In the genomic region with DNA sequence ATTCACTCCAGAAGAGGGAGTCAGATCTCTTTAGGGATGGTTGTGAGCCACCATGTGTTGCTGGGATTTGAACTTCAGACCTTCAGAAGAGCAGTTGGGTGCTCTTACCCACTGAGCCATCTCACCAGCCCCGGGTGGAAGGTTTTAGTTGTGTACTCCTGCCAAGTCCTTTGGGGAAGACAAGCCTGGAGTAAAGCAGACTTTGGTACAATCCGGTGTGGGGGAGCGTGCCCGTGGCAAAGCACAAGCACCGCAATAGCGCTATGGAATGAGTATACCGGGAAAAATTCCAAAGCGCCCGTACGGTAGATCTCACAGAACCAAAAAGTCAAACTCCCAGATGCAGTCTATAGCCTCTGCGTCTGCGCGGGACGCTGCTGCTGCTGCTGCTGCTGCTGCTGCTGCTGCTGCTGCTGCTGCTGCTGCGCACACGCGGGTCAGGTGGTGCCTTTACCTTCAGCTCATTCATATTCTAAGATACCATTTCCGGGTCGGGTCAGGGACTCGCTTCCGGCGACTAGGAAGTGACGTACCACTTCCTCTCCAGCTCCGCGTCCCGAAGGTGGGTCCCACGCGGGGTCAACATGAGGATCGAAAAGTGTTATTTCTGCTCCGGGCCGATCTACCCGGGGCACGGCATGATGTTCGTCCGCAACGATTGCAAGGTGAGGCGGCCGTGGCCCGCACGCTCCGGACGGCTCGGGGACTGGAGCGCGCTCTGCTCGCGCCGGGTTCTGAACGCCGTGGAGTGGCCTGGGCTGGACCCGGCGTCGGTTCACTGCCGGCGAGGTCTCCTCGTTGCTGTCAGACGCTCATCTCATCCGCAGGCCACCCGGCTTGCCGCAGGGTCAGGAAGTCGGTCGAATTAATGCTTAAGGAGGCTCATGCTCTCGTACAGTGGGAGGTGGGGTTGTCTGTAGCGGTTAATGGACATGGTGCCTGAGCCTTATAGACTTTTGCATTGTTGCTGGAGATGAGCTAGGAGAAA, we compare ENCODE assay signal across 1 mouse cellular context.
TF ChIP-seq lines count a peak whose summit lies in the region.

A gene (plus strand): TSS at position 508 of the 988 bp plus-strand sequence.

TF ChIP-seq in CH12.LX, 34 proteins besides CTCF, POLR2A, EP300 and RAD21:
- TF ChIP-seq KAT2A (IDR thresholded peaks at IDR 0.05; ENCODE audit: insufficient replicate concordance, low read length) (peak; percentile 85; the same call in 1 of the 2 replicates), MYC (IDR thresholded peaks at IDR 0.05; ENCODE audit: low read depth, low read length) (peak; percentile 92), NRF1 (IDR thresholded peaks at IDR 0.05; ENCODE audit: low read depth, low read length) (peak; percentile 86), MAZ (IDR thresholded peaks at IDR 0.05; ENCODE audit: low read depth, low read length) (0 out of 2 replicates have a peak, but pooled peaks have one; percentile 30), MAX (IDR thresholded peaks at IDR 0.05; ENCODE audit: low read length) (peak; percentile 66; the same call in 1 of the 2 replicates), ZMIZ1 (IDR thresholded peaks at IDR 0.05; ENCODE audit: low read depth, low read length) (no peak), USF1 (IDR thresholded peaks at IDR 0.05; ENCODE audit: low read depth, low read length) (peak; percentile 79), TCF12 (IDR thresholded peaks at IDR 0.05; ENCODE audit: low read depth, low read length) (peak; percentile 73), NELFE (IDR thresholded peaks at IDR 0.05; ENCODE audit: low read depth, low read length) (peak; percentile 80), RCOR1 (conservative IDR thresholded peaks at IDR 0.05; ENCODE audit: low read depth, low read length) (no peak), ZKSCAN1 (IDR thresholded peaks at IDR 0.05; ENCODE audit: borderline replicate concordance, low read depth, low read length) (no peak), POLR2AphosphoS2 (IDR thresholded peaks at IDR 0.05; ENCODE audit: low read depth, low read length) (no peak; the same call in 1 of the 2 replicates), TBP (conservative IDR thresholded peaks at IDR 0.05; ENCODE audit: low read depth, low read length) (peak; percentile 77; the same call in 1 of the 2 replicates), SMC3 (IDR thresholded peaks at IDR 0.05; ENCODE audit: low read depth, low read length) (no peak), MXI1 (IDR thresholded peaks at IDR 0.05; ENCODE audit: low read depth, low read length) (peak; percentile 87; the same call in 1 of the 2 replicates), ZNF384 (IDR thresholded peaks at IDR 0.05; ENCODE audit: low read depth, low read length) (no peak), ELF1 (IDR thresholded peaks at IDR 0.05; ENCODE audit: low read depth, low read length) (peak; percentile 88), BHLHE40 (IDR thresholded peaks at IDR 0.05; ENCODE audit: low read depth, low read length) (peak; percentile 78), ETS1 (conservative IDR thresholded peaks at IDR 0.05; ENCODE audit: low read depth, low read length) (peak; percentile 28; the same call in 1 of the 2 replicates), JUN (IDR thresholded peaks at IDR 0.05; ENCODE audit: insufficient read depth, low read depth, low read length) (no peak), CHD2 (IDR thresholded peaks at IDR 0.05; ENCODE audit: low read length) (peak; percentile 76; the same call in 1 of the 2 replicates), UBTF (IDR thresholded peaks at IDR 0.05; ENCODE audit: low read depth, low read length) (no peak), CHD1 (IDR thresholded peaks at IDR 0.05; ENCODE audit: low read depth, low read length) (no peak), USF2 (conservative IDR thresholded peaks at IDR 0.05; ENCODE audit: low read depth, low read length) (peak; percentile 51; the same call in 1 of the 2 replicates), E2F4 (IDR thresholded peaks at IDR 0.05; ENCODE audit: insufficient replicate concordance, low read depth, low read length) (no peak), IRF4 (IDR thresholded peaks at IDR 0.05; ENCODE audit: low read depth, low read length) (peak; percentile 63; the same call in 1 of the 2 replicates), ZC3H11A (IDR thresholded peaks at IDR 0.05; ENCODE audit: low read depth, low read length) (no peak), GABPA (IDR thresholded peaks at IDR 0.05; ENCODE audit: insufficient replicate concordance, low read depth, low read length) (no peak; the same call in 1 of the 2 replicates), JUND (conservative IDR thresholded peaks at IDR 0.05; ENCODE audit: low read depth, low read length) (no peak), MEF2A (IDR thresholded peaks at IDR 0.05; ENCODE audit: borderline replicate concordance, low read depth, low read length) (0 out of 2 replicates have a peak, but pooled peaks have one; percentile 57), MAFK (IDR thresholded peaks at IDR 0.05; ENCODE audit: insufficient replicate concordance, low read length) (no peak), PAX5 (IDR thresholded peaks at IDR 0.05; ENCODE audit: low read length) (no peak), HCFC1 (IDR thresholded peaks at IDR 0.05; ENCODE audit: low read depth, low read length) (peak; percentile 88), SIN3A (IDR thresholded peaks at IDR 0.05; ENCODE audit: low read length) (peak; percentile 93)
